Mouse (Mus musculus) inflammation-experienced regulatory T-cells, adult 16 weeks (primary cell): Measurements from ENCODE around the gene Gm15023. TPM values are rescaled to one million over a fixed set of nuclear protein-coding genes. Genes with fewer than 3 reads are reported as not detected.

Experiments used
- polyA plus RNA-seq: library from polyadenylated mRNA; unstranded; fragments of 100-300 nt; shearing (Covaris generic); gene quantifications from one replicate; pipeline ENCODE4 v1.2.1, GENCODE M21; 2017

The Gm15023 gene
- not detected for polyA plus RNA-seq

GRCm38 (mm10) chrX:135177532-135177931 is at the start of gene Gm15023:
Gm15023 (minus strand) TSS chrX:135177632.

GRCm38 (mm10) chrX:135210436-135211221 is 33.2 kb upstream of the Gm15023 start, which contains the start of gene Tceal6:
Tceal6 (minus strand) TSS chrX:135210687.

Other genes starting within 250 kb of the Gm15023 start
- 0.37 TPM for gene Nxf2, start 212.9 kb downstream of the Gm15023 start, polyA plus RNA-seq
- gene Zmat1, start 168.4 kb downstream of the Gm15023 start, polyA plus RNA-seq: 8.3 TPM
- not detected for gene Tceal6, start 33.1 kb upstream of the Gm15023 start, polyA plus RNA-seq
- gene Pramel3, start 124.7 kb upstream of the Gm15023 start, polyA plus RNA-seq: 0.16 TPM
- not detected for gene Gm5128, start 195.7 kb upstream of the Gm15023 start, polyA plus RNA-seq